Mouse (Mus musculus) frontal cortex, postnatal 10 days (tissue): ENCODE measurements around the gene Pck1.

Source experiments
- DNase-seq, 2 experiments: peaks; one replicate each; pipeline ENCODE4 v3.0.0; 2022; ENCODE audit warnings: low spot score in 2 of 2, mixed read lengths in 1 of 2

Gene Pck1

DNA sequence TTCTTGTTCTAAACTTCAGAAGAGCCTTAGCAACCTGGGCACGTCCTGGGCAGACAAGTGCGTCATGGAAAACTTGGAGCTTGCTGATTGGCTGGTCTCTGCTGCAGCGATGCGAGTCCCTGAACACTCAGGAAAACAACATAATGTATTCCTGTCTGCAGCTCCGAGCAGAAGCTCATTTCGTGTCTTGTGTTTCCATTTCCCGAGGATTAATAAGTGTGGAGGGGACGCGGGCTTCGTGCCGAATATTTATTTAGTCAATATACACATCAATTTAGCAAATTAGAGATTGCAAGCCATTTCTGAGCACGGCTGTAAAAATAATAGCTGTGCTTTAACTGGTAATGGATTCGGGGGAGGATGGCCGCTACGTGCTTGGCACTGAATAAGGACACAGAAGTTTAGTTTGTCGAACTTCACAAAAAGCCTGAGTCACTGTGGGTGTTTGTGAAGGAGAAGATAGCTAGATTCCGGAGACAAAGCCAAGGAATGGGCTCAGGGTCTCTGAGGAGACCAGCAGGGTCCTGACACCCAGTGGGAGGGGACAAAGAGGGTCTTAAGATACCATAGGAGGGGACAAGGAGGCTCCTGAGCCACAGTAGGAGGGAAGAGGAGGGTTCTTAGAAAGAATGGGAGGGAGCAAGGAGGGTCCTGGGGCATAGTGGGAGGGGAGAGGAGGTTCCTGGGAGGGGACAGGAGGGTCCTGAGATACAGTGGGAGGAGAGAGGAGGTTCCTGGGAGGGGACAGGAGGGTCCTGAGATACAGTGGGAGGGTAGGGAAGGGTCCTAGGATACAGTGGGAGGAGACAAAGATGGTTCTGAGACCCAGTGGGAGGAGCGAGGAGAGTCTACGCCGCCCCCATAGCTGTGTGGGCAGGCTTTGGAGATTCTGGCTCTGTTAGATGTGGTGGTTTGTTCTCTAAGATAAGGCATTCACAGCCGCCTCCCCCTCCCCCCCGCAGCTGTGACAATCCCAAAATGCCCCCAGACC, 21.0 kb downstream of the Pck1 start:
- DNase-seq, result peak; percentile 74 to 81

DNA sequence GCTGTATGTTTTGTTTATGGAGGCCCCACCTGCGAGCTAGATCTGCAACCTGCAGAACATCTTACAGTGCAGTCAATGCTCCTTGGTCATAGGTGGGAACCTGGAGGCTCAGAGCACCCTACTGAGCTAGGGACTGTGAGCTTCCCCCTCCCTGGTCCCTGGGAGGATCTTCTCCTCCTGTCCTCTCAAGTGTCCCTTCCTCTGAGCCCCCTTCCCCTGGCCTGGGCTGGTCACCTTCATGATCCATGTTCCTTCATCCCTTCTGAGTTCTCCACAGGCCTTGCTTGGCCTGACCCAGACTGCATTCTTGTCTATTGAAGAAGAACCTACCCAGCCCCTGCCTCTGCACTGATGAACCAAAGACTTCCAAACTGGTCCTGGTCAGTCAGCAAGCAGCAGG, 21.7 kb downstream of the Pck1 start:
- DNase-seq, result peak in 1 of 2 experiments; percentile 5

DNA sequence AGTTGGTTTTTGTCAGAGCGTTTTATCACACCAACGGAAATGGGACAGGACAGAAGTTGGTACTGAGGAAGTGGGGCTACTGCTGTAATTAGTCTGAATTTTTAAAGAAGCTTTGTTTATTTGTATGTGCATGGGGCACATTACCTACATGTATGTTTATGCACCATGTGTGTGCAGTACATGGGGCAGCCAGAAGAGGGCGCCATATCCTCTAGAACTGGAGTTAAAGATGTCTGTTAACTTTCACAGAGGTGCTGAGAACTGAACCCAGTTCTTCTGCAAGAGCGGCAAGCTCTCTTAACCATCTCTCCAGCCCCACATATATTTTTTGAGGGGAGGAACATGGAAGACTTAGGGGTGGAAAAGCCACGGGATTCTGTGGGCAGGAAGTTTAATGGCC, 22.9 kb downstream of the Pck1 start:
- peak in 1 of 2 experiments; percentile 8 for DNase-seq

DNA sequence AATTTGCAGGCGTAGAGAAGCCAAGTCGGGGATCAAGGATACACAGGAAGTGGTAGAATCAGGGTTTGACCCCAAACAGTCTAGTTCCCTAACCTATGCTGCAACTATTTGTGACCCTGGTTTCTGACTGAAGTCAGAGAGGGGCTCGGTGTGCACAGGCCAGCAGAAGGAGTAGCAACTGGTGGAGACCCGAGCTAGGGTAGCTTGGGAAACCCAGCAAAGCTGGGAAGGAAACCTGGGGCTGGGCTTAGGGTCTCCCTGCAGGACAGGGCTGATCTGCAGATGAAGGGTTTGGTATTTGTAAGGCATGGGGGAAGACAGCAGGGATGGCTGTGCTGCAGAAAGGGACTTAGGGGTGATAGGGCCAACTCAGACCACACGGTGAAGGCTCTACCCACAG, 24.6 kb downstream of the Pck1 start:
- no peak for DNase-seq

DNA sequence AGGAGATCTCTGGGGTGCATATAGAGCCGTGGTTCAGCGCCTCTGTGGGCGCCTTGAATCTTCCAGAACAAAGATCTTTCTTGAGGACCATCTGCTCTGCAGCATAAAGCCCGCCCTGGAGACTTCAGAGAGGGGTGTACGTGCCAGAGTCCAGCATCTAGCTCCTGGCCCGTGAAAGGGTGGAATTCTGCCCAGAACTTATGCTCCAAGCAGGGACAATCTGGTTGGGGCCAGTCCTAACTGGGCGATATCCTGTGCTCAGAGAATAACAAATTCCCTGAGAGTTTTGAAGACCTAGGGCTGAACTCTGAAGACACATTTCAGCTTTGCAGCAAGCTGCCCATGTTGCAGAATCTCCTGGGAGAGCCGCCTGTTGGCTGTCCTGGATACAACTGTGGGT, 25.1 kb downstream of the Pck1 start:
- DNase-seq, result no peak

DNA sequence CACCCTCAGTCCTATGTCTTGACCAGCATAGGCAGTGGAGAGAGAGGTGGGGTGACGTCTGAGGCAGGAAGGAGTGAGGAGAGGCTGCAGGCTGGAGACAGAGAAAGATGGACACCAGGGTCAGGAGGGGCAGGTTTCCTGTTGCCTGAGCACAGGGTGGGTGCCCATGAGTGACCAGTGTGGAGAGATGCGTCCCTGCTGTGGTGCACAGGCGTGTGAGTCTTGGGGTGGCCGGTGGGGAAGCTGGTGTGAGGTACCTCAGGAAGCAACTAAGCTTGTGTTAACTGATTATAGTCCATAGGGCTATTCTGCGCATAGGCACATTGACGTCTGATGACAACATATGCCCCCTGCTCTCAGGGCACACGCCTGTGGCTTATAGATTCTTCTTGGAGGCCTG, 26.2 kb downstream of the Pck1 start:
- no peak for DNase-seq

DNA sequence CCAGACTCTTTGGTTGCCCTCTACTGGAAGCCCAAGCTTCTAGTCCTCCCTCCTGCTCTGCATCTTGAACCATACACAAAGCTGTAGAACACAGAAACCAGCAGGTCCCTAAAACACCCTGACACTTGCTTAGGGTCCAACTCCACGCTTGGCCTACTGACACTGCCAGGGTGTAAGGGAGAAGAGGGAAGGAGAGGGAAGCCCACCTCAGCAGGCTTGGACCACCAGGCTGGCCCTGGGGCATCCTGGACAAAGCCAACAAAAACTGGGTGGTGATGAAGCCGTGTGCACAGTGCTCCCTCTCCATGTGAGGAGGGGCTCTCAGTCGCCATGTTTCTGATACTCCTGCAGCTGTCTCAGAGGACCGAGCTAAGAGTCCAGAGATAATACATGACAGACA, 27.2 kb downstream of the Pck1 start:
- no peak for DNase-seq

DNA sequence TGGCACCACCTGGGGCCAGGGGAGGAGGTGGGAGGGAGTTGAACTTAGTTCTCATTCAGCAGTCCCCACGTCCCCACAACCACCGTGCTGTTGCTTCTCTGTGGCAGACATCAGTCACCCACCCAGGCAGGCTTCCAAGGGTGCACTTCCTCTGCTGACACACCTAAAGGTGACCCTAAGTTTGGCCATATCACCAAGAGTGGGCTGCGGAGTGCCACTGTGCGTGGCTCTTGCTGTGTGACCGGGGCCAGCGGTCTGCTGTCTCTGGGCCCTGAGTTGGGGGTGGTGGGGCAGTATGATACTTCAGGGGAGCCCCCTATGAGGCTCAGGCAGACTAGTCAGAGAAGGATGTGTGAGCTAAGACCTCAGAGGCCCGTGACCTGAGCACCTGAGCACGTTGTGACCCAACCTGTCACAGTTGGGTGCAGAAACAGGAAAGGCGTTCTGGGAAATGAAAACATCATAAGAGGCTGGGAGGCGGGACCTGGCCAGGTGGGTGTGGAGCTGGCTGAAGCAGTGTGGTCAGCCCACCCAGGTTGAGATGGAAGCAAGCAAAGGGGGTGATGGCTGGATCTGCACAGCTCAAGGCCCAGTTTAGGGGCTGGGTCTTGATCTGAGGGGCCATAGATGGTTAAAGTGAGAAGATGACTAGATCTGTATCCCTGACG, 28.0 kb downstream of the Pck1 start:
- DNase-seq, result no peak

DNA sequence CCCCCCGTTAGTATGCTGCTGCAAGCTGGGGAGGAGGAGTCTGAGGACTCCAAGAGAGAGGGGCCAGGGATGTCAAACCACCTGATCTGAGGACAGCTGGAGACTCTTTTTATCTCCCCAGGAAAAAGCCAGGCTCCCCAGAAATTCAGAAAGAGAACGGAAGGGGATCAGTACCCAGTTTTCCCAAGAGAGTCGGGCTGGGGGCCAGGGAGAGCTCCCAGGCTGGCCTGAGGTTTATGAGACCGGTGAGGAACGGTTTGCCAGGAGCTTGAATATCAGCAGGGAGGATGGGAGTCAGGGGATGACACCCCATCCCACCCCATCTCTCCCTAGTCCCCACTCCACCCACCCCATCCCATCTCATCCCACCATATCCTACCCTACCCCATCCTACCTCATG, 28.6 kb downstream of the Pck1 start:
- no peak for DNase-seq

DNA sequence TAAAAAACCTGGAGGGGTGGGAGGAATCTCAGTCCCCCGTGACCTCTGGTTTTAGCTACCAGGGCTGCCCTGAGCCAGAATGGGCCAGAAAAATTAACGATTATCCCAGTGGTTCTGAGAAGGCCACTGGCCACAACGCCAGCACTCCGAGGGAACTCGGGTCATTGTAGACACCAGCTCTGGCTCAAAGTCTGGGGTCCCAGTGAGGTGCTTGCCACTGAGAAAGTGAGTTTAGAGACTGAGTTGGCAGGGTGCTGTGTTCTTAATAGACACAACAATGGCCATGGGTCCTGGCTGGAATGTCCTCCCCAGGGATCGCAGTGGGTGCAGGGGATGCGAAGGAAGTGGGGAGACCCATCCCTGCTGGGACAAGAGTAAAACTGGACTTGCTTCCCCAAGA, 29.1 kb downstream of the Pck1 start:
- DNase-seq, result no peak

DNA sequence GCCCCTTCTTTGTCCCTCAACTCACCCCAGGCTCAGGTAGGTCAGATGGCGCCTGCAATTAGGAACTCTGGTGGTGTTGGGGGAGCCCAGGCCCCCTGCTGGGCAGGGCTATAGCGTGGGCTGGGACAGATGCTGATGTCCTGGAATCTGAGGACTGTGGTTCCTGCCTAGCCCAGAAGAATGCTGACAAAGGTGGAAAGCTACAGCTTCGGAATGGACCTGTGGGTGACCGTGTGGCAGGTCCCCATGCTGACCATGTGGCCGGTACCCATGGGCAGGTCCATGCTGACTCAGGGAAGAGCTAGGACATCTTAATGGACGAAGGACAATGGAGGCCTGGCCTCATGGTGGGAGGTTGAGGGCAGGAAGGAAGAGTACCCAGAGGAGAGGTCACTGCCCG, 29.9 kb downstream of the Pck1 start:
- DNase-seq, result no peak

DNA sequence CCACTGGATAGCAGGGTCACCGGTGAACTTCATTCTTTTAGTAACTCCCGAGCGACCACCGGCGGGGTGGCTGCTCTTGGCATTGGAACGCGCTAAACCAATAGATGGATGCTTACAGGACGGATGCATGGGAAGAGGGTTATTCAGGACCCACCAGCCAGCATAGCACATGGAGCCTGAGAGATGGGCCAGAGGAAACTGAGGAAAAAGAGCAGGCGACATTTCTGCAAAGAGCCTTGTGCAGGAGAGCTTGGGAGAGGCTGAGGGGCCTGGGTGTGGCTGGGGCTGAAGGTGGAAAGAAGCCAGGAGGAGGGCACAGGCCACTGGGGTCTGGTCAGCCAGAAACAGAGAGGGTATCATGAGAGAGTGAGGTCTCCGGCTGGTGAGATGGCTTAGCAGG, 30.5 kb downstream of the Pck1 start:
- no peak for DNase-seq

DNA sequence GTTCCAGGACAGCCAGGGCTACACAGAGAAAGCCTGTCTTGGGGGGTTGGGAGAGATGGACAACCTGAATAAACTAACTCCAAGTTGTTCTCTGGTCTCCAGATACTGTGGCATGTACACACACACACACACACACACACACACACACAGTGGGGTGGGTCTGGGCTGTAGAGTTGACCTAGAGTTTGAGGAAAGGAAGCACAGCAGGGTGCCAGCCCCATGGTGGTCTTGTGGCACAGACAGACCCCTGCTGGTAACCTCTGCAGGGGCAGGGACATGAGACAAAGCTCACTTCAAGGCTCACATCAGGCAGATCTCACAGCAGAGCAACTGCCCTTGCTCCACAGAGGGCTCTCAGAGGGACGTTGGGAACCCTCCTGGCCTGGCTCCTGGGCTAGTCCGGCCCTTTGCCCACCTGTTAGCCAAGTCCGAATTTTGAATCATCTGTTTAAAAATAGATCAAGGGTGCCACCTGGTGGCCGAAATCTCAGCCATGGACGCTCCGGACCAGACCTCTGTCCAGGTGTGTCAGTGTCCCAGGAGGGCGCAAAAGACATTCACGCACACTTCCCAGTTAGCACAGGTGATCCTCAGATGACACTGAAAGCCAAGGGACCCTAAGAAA, 31.1 kb downstream of the Pck1 start:
- DNase-seq, result peak in 1 of 2 experiments; percentile 67

DNA sequence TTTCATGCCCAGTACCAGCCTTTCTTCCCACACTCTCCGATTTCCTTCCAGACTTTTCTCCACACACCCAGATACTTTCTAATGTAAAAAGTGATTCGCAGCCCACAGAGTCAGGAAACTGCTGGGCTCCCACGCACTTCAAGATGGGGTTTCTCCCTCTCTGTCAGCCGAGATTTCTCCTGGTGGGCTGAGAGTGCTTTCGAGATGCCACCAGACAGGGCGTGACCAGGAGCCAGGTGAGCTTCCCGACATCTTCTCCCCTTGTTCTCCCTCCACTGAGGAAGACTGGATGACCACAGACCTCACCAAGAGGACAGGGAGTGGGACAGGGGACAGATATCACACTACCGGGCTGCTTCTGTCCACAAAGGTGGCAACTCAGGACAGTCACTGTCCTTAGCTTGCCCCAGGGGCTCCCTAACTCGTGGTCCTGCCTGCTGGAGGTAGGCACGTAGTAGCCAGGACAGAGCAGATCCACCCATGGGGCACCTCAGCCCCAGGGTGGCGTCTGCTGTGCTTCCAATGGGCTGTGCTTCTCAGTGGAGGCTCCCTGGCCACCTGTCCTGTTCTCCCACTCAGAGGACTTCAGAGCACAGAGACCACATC, 31.7 kb downstream of the Pck1 start:
- DNase-seq, result no peak

DNA sequence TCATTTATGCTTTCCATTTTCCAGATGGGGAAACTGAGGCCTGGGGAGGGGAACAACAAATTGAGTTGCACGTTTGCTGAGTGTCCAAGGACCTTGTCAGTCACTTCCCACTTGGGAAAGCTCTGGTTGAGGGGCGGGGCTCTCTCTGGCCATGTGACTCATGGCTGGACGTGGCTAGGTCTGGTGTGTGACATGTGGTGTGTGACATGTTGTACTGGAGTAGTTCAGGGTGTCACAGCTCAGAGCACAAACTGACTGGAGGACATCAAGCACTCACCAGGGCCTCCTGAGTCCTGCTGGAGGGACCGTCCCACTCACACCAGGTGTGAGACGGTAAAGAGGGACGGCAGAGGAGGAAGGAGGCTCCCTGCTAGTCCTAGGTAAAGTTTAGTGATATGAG, 32.4 kb downstream of the Pck1 start:
- DNase-seq, result no peak

DNA sequence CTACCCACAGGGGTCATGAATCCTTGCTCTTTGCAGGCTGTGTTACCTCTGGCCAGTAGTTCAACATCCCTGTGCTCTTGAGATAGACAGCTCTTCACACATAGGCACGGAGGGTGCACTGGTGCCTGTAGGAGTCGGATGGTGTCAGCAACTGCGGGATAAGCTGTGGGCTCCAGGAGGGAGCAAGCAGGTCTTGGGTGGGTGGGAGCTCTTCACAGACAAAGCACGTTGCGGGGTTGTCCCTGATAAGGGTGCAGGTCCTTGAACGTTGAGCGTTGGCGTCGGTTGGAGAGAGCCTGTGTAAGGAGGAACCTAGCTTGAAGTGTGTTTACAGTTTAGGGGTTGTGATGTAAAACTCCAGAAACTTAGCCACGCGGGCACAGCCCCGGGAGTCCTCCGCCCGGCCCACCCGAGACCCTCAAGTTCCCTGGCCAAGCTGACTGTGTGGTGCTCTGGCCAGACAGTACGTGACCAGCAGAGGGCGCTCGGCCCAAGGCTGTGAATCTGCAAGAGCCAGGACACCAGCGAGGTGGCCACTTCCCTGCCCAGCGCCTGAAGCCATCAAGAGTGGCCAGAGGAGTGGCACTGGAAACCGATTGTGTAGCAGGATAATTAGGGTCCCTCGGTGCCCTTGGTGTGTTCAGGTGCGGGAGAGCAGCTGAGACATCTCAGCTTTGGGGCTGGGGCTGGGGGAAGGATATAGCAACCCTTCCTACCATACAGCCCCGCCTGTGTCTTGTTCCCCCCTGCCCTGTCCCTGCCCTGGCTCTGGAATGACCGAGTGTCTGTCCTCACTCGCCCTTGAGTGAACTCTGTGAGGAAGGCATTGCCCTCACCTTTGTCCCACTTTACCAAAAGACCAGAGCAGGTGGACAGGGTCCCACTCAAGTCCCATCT, 33.4 kb downstream of the Pck1 start:
- DNase-seq, result peak in 1 of 2 experiments; percentile 84

DNA sequence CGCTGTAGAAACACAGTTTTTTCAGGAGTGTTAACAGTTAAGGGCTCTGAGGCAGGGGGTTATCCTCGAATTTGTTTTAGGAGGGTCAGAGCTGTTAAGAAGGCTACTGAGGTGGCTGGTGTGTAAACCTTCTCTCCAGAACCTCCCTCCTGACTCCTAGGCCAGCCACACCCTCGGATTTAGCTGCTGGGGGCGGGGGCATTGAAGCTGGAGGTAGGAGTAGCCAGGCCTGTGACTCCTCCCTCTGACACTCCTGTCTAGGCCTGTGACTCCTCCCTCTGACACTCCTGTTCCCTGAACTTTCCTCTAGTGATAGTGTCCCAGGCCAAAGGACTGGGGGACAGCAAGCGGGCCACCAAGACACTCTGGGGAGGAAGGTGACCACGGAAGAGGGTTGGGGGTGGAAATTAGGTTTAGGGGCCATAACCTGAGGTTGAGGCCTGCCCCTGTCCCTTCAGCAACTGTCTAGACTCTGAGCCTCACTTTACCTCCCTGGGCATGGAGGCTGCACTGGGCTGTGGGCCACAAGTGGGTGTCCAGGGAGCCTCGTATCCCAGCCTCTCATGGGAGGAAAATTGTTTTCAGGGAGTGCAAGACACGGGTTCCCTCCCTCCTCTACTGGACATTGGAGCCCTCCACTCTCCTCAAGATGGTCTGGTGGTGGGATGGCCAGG, 34.5 kb downstream of the Pck1 start:
- DNase-seq, result no peak

DNA sequence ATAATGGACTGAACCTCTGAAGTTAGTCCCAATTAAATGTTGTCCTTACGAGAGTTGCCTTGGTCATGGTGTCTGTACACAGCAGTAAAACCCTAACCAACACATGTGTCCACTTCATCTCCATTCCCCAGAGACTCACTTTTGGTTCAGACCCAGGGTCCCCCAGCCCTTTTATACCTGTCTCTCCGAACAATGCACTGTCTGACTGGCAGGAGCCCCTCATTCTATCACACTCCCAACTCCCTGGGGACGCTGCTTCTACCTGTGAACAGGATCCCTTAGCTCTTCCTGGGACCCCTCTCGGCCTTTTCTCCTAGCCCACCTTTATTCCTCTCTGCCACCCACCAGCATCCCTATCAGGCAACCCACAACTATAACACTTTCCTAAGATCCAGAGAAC, 41.9 kb downstream of the Pck1 start:
- no peak for DNase-seq

DNA sequence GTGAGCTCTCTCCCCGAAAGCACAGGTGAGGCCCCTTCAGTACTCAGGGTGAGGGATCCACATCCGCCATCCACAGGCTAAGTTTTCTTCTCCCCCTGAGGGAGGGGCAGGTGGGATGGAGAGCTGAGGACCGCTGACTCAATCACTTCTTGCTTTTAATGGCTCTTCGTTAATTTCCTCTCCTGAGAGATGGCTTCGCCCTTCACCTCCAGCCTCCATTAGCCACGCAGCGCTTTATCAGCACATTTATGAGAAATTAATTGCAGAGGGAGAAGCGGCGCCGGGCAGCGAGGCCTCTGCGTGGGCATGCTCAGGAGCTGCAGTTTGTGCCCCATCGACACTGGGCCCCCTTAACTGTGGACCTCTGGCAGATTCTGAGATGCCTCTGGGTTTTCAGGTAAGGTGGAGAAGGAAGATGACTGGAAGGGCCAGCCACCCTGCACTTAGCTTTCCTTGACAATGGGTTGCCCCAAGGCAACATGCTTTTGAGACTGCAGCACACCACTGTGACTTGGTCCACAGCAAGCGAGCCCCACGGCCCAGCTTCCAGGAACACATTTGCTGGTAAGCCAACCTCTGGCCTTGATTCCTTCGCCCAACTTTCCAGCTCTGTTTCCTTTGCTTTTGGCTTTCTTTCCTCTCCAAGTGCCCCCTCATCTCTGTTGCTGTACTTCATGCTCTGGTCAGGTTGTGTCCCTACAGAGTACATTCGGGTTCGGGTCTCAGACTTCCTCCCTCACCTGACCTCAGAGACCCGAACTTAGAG, 50.3 kb downstream of the Pck1 start:
- no peak for DNase-seq

DNA sequence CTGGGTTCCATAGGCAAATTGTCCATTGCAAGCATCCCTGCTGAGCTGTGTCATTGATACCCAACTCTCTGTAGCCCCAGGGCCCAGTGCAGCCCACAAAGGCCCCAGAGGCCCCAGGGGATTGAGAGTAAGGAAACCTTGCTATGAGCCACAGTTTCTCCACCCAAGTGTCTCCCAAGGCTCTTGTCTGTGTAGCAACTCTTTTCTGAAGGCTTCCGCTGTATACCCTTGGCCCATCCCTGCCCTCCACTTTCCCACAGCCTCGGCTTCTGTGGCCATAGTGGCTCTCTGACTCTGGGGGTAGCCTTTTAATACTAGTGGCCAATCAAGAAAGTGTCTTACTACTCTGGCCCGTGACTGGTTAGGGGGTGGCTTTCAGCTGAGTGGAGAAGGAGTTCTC, 50.9 kb downstream of the Pck1 start:
- no peak for DNase-seq
